Mouse (Mus musculus): Measurements from ENCODE around the gene Cox14. TPM values are rescaled to one million over a fixed set of nuclear protein-coding genes. Genes with fewer than 3 reads are reported as not detected.
"Not testable (repeated sequence)": the region's sequence is repeated elsewhere in the genome, so short reads cannot be mapped to it uniquely, and the experiment has no call there.

Cox14 gene
- polyA plus RNA-seq, 1 experiment from 2014 or later = 140 TPM

- ATAC-seq (ENCODE audit: low FRiP score) = no peak
- H3K4me2 ChIP-seq = no peak overlapping the region
- H3K9ac ChIP-seq (ENCODE audit: low read length) = no peak overlapping the region
- H3K4me3 ChIP-seq (ENCODE audit: low read depth, low read length) = no peak overlapping the region
- peaks cover 4% of the 10 kb centered on the region; the same call in 1 of the 2 replicates for H3K36me3 ChIP-seq (ENCODE audit: control insufficient read depth, insufficient read depth, low read length)
- WGBS = 81% methylated on average over 25 of the region's 25 CpGs
- DNase-seq (ENCODE audit: low spot score, missing footprints) = no peak
- no peaks in the 10 kb centered on the region for H3K9me3 ChIP-seq (ENCODE audit: control insufficient read depth, low read length)
- peaks cover 24% of the 10 kb centered on the region for H3K4me1 ChIP-seq (ENCODE audit: control insufficient read depth, insufficient read depth, low read length)
- no peak overlapping the region for H3K27ac ChIP-seq (ENCODE audit: low read depth, low read length)
- H3K27me3 ChIP-seq (ENCODE audit: control insufficient read depth, insufficient read depth, low read length) = no peaks in the 10 kb centered on the region
These were observed 3.3 kb upstream of the Cox14 start for GRCm38 (mm10) chr15:99721921-99722743.

- peaks cover 24% of the 10 kb centered on the region for H3K4me1 ChIP-seq (ENCODE audit: control insufficient read depth, insufficient read depth, low read length)
- 53% methylated on average over 10 of the region's 10 CpGs for WGBS
- ATAC-seq (ENCODE audit: low FRiP score) (no peak), DNase-seq (ENCODE audit: low spot score, missing footprints) (no peak)
- peaks cover 9% of the 10 kb centered on the region for H3K36me3 ChIP-seq (ENCODE audit: control insufficient read depth, insufficient read depth, low read length)
- 0 out of 2 replicates have a peak overlapping the region, but pooled peaks have one; percentile 17 for H3K27ac ChIP-seq (ENCODE audit: low read depth, low read length)
- no peak overlapping the region for H3K4me3 ChIP-seq (ENCODE audit: low read depth, low read length)
- no peaks in the 10 kb centered on the region for H3K9me3 ChIP-seq (ENCODE audit: control insufficient read depth, low read length)
- peak overlapping the region; percentile 12; the same call in 1 of the 2 replicates for H3K9ac ChIP-seq (ENCODE audit: low read length)
- no peak overlapping the region for H3K4me2 ChIP-seq
- H3K27me3 ChIP-seq (ENCODE audit: control insufficient read depth, insufficient read depth, low read length) = no peaks in the 10 kb centered on the region
These were observed 2.3 kb upstream of the Cox14 start for GRCm38 (mm10) chr15:99723120-99723514.

GRCm38 (mm10) chr15:99723515-99724291 lies 1.7 kb upstream of the Cox14 start:
- peak overlapping the region; percentile 12; the same call in 1 of the 2 replicates for H3K9ac ChIP-seq (ENCODE audit: low read length)
- peaks cover 13% of the 10 kb centered on the region for H3K36me3 ChIP-seq (ENCODE audit: control insufficient read depth, insufficient read depth, low read length)
- peak overlapping the region; percentile 17; the same call in 1 of the 2 replicates for H3K27ac ChIP-seq (ENCODE audit: low read depth, low read length)
- DNase-seq (ENCODE audit: low spot score, missing footprints) (peak; percentile 92), ATAC-seq (ENCODE audit: low FRiP score) (no peak)
- no peaks in the 10 kb centered on the region for H3K27me3 ChIP-seq (ENCODE audit: control insufficient read depth, insufficient read depth, low read length)
- no peak overlapping the region for H3K4me2 ChIP-seq
- H3K4me1 ChIP-seq (ENCODE audit: control insufficient read depth, insufficient read depth, low read length) = peaks cover 24% of the 10 kb centered on the region
- no peaks in the 10 kb centered on the region for H3K9me3 ChIP-seq (ENCODE audit: control insufficient read depth, low read length)
- H3K4me3 ChIP-seq (ENCODE audit: low read depth, low read length) = no peak overlapping the region
- WGBS = 14% methylated on average over 11 of the region's 11 CpGs

- no peaks in the 10 kb centered on the region for H3K27me3 ChIP-seq (ENCODE audit: control insufficient read depth, insufficient read depth, low read length)
- peaks cover 24% of the 10 kb centered on the region for H3K4me1 ChIP-seq (ENCODE audit: control insufficient read depth, insufficient read depth, low read length)
- H3K36me3 ChIP-seq (ENCODE audit: control insufficient read depth, insufficient read depth, low read length) = peaks cover 18% of the 10 kb centered on the region
- WGBS = 11% methylated on average over 16 of the region's 16 CpGs
- DNase-seq (ENCODE audit: low spot score, missing footprints) = peak; percentile 93
- H3K9ac ChIP-seq (ENCODE audit: low read length) = no peak overlapping the region; the same call in 1 of the 2 replicates
- ATAC-seq (ENCODE audit: low FRiP score) = peak; percentile 27
- H3K4me2 ChIP-seq = peak overlapping the region; percentile 42
- no peaks in the 10 kb centered on the region; the same call in 1 of the 2 replicates for H3K9me3 ChIP-seq (ENCODE audit: control insufficient read depth, low read length)
- H3K4me3 ChIP-seq (ENCODE audit: low read depth, low read length) = peak overlapping the region; percentile 18; the same call in 1 of the 2 replicates
- peak overlapping the region; percentile 17; the same call in 1 of the 2 replicates for H3K27ac ChIP-seq (ENCODE audit: low read depth, low read length)
These were observed 961 bp upstream of the Cox14 start for GRCm38 (mm10) chr15:99724292-99725021.

GRCm38 (mm10) chr15:99726549-99726948 lies 1.1 kb downstream of the Cox14 start:
- H3K36me3 ChIP-seq (ENCODE audit: control insufficient read depth, insufficient read depth, low read length) = peaks cover 16% of the 10 kb centered on the region
- H3K4me2 ChIP-seq = peak overlapping the region; percentile 82
- no peaks in the 10 kb centered on the region for H3K27me3 ChIP-seq (ENCODE audit: control insufficient read depth, insufficient read depth, low read length)
- no peaks in the 10 kb centered on the region; the same call in 1 of the 2 replicates for H3K9me3 ChIP-seq (ENCODE audit: control insufficient read depth, low read length)
- peaks cover 24% of the 10 kb centered on the region for H3K4me1 ChIP-seq (ENCODE audit: control insufficient read depth, insufficient read depth, low read length)
- DNase-seq (ENCODE audit: low spot score, missing footprints) (no peak), ATAC-seq (ENCODE audit: low FRiP score) (no peak)
- H3K27ac ChIP-seq (ENCODE audit: low read depth, low read length) = no peak overlapping the region
- 84% methylated on average over 2 of the region's 2 CpGs for WGBS
- H3K4me3 ChIP-seq (ENCODE audit: low read depth, low read length) = peak overlapping the region; percentile 97
- peak overlapping the region; percentile 90 for H3K9ac ChIP-seq (ENCODE audit: low read length)

GRCm38 (mm10) chr15:99727039-99727438 lies 1.6 kb downstream of the Cox14 start:
- Histone ChIP-seq H3K4me1 (ENCODE audit: control insufficient read depth, insufficient read depth, low read length) (peaks cover 24% of the 10 kb centered on the region), H3K36me3 (ENCODE audit: control insufficient read depth, insufficient read depth, low read length) (peaks cover 16% of the 10 kb centered on the region)
- not testable (repeated sequence) for ATAC-seq (ENCODE audit: low FRiP score); H3K9ac ChIP-seq (ENCODE audit: low read length); H3K27me3 ChIP-seq (ENCODE audit: control insufficient read depth, insufficient read depth, low read length); H3K9me3 ChIP-seq (ENCODE audit: control insufficient read depth, low read length); H3K4me3 ChIP-seq (ENCODE audit: low read depth, low read length); H3K27ac ChIP-seq (ENCODE audit: low read depth, low read length); H3K4me2 ChIP-seq
- 96% methylated on average over 4 of the region's 5 CpGs for WGBS
- peak; percentile 19 for DNase-seq (ENCODE audit: low spot score, missing footprints)

GRCm38 (mm10) chr15:99727525-99727924 lies 2.1 kb downstream of the Cox14 start:
- peak; percentile 57 for DNase-seq (ENCODE audit: low spot score, missing footprints)
- Histone ChIP-seq H3K9me3 (ENCODE audit: control insufficient read depth, low read length) (no peaks in the 10 kb centered on the region; the same call in 1 of the 2 replicates), H3K4me2 (no peak overlapping the region), H3K9ac (ENCODE audit: low read length) (no peak overlapping the region), H3K27me3 (ENCODE audit: control insufficient read depth, insufficient read depth, low read length) (no peaks in the 10 kb centered on the region), H3K36me3 (ENCODE audit: control insufficient read depth, insufficient read depth, low read length) (peaks cover 16% of the 10 kb centered on the region), H3K4me1 (ENCODE audit: control insufficient read depth, insufficient read depth, low read length) (peaks cover 24% of the 10 kb centered on the region), H3K4me3 (ENCODE audit: low read depth, low read length) (no peak overlapping the region), H3K27ac (ENCODE audit: low read depth, low read length) (no peak overlapping the region)
- 96% methylated on average over 12 of the region's 12 CpGs for WGBS
- ATAC-seq (ENCODE audit: low FRiP score) = no peak

GRCm38 (mm10) chr15:99728211-99728610 lies 2.8 kb downstream of the Cox14 start:
- ATAC-seq (ENCODE audit: low FRiP score) = no peak
- peak; percentile 6 for DNase-seq (ENCODE audit: low spot score, missing footprints)
- no peak overlapping the region for H3K4me2 ChIP-seq
- H3K27ac ChIP-seq (ENCODE audit: low read depth, low read length) = no peak overlapping the region
- peaks cover 16% of the 10 kb centered on the region for H3K36me3 ChIP-seq (ENCODE audit: control insufficient read depth, insufficient read depth, low read length)
- H3K27me3 ChIP-seq (ENCODE audit: control insufficient read depth, insufficient read depth, low read length) = no peaks in the 10 kb centered on the region
- H3K9ac ChIP-seq (ENCODE audit: low read length) = no peak overlapping the region
- no peak overlapping the region for H3K4me3 ChIP-seq (ENCODE audit: low read depth, low read length)
- no peaks in the 10 kb centered on the region; the same call in 1 of the 2 replicates for H3K9me3 ChIP-seq (ENCODE audit: control insufficient read depth, low read length)
- WGBS = 93% methylated on average over 5 of the region's 5 CpGs
- H3K4me1 ChIP-seq (ENCODE audit: control insufficient read depth, insufficient read depth, low read length) = peaks cover 23% of the 10 kb centered on the region
